Mouse (Mus musculus): ENCODE measurements around the gene Dnmt3a. TPM values are rescaled to one million over a fixed set of nuclear protein-coding genes. Genes with fewer than 3 reads are reported as not detected.

Gene Dnmt3a
- 21.2 and 23.4 TPM in 2 replicates for total RNA-seq (2012; rRNA removed)
- 15.4 and 15.5 TPM in 2 replicates for total RNA-seq (2014; rRNA removed)
- 61.5 TPM in 2 replicates for polyA plus RNA-seq (2012; ENCODE audit: insufficient read length, low read depth)

DNA sequence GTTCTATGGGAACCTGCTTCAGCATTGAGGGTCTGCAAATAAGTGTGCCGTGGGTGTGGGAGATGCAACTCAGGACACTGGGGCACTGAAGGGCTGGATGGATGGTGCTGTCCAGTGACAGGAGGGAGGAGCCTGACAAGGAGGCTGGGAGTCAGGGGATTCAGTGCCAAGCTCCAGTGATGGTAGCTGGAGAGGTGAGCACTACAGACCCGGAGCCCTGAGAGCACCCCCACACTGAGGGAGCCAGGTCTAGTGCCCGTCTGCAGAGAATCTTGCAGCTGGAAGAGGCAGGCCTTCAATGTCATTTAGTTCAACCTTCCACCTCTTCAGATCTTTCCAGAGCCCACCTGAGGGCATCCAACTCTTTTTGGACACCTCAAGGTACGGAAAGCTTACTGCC lies at the start of gene Dnmt3a:
Gene Dnmt3a (plus strand): TSS at position 156 of the 400 bp plus-strand sequence.
- Histone ChIP-seq H3K27me3 (replicated peaks) (peaks cover 8% of the 10 kb centered on the region), H3K27ac (ENCODE audit: insufficient read depth, low read depth) (no peak within 1 kb of the TSS; the same call in 1 of the 2 replicates), H3K9ac (ENCODE audit: insufficient read depth, low read depth) (peak within 1 kb of the TSS; percentile 88), H3K4me1 (ENCODE audit: control insufficient read depth in 1 of 2, insufficient read depth in 2 of 2) (peaks cover 14 to 41% of the 10 kb centered on the region in 2 experiments), H3K4me2 (ENCODE audit: insufficient read depth, low read depth, poor library complexity, severe bottlenecking) (peak within 1 kb of the TSS; percentile 44), H3K36me3 (replicated peaks in 1 of 2; ENCODE audit: control insufficient read depth in 1 of 2, insufficient read depth in 1 of 2, low read length in 1 of 2) (peaks cover 0 to 13% of the 10 kb centered on the region in 2 experiments), H3K9me3 (replicated peaks; ENCODE audit: low read length) (no peaks in the 10 kb centered on the region), H3K4me3 (replicated peaks in 1 of 3; ENCODE audit: low read depth in 2 of 3, low read length in 2 of 3, poor library complexity in 1 of 3) (peak within 1 kb of the TSS; percentile 42 to 81 (median 70)), H3K79me2 (replicated peaks; ENCODE audit: control insufficient read depth, extremely low read depth, insufficient read depth, poor library complexity, severe bottlenecking) (no peaks in the 10 kb centered on the region; the same call in 1 of the 2 replicates)
- no peak for TF ChIP-seq ZC3H11A (IDR thresholded peaks at IDR 0.05; ENCODE audit: low read depth, low read length)
- no peak for TF ChIP-seq MAZ (IDR thresholded peaks at IDR 0.05; ENCODE audit: low read depth, low read length)
- no peak for TF ChIP-seq CTCF (conservative IDR thresholded peaks at IDR 0.05 in 1 of 2, IDR thresholded peaks at IDR 0.05 in 1 of 2; ENCODE audit: low read depth in 2 of 2, low read length in 2 of 2)
- no peak for TF ChIP-seq RAD21 (IDR thresholded peaks at IDR 0.05; ENCODE audit: low read depth, low read length)
- TF ChIP-seq KAT2A (IDR thresholded peaks at IDR 0.05; ENCODE audit: insufficient replicate concordance, low read length) = no peak
- TF ChIP-seq ZNF384 (IDR thresholded peaks at IDR 0.05; ENCODE audit: low read depth, low read length) = no peak
- TF ChIP-seq PAX5 (IDR thresholded peaks at IDR 0.05; ENCODE audit: low read length) = no peak
- no peak for TF ChIP-seq JUND (conservative IDR thresholded peaks at IDR 0.05; ENCODE audit: low read depth, low read length)
- no peak for TF ChIP-seq UBTF (IDR thresholded peaks at IDR 0.05; ENCODE audit: low read depth, low read length)
- TF ChIP-seq ETS1 (conservative IDR thresholded peaks at IDR 0.05; ENCODE audit: low read depth, low read length) = no peak
- TF ChIP-seq CHD1 (IDR thresholded peaks at IDR 0.05; ENCODE audit: low read depth, low read length) = no peak
- TF ChIP-seq POLR2AphosphoS2 (IDR thresholded peaks at IDR 0.05; ENCODE audit: low read depth, low read length) = no peak
- TF ChIP-seq RCOR1 (conservative IDR thresholded peaks at IDR 0.05; ENCODE audit: low read depth, low read length) = no peak
- TF ChIP-seq MYC (IDR thresholded peaks at IDR 0.05; ENCODE audit: low read depth, low read length) = no peak
- dilution Hi-C loops (cut with MboI; ENCODE audit: extremely low pct_ligation_motif_present, extremely low pct_unique_long_range_greater_than_20kb, low sequenced_read_pairs) = no loop called here
- no peak for DNase-seq (ENCODE audit: extremely low read depth)
- in situ Hi-C loops (cut with MboI; ENCODE audit: low pct_ligation_motif_present, low pct_unique_long_range_greater_than_20kb, low sequenced_read_pairs) = no loop called here

DNA sequence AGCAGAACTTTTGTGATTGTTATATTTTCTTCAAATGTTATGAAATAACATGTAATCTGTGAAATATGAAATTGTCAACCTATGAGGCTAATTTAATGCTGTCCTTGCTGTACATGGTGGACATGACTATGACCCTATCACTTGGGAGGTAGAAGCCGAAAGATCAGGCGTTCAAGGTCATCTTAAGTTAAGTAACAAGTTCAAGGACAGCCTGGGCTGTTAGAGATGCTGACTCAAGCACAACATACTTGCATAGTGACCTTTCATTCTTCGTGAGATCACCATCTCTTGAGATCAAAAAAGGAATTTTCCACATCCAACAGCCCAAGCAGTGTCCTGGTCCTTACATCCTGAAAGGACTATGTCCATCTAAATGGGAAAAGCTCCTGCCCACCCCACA lies 49.6 kb upstream of the Dnmt3a start:
- H3K36me3 ChIP-seq (replicated peaks in 1 of 2; ENCODE audit: control insufficient read depth in 1 of 2, insufficient read depth in 1 of 2, low read length in 1 of 2) = peaks cover 0 to 8% of the 10 kb centered on the region in 2 experiments
- H3K9ac ChIP-seq (ENCODE audit: insufficient read depth, low read depth) = no peak overlapping the region
- DNase-seq (ENCODE audit: extremely low read depth) = no peak
- peaks cover 12 to 40% of the 10 kb centered on the region in 2 experiments for H3K4me1 ChIP-seq (ENCODE audit: control insufficient read depth in 1 of 2, insufficient read depth in 2 of 2)
- no peaks in the 10 kb centered on the region for H3K9me3 ChIP-seq (replicated peaks; ENCODE audit: low read length)
- dilution Hi-C loops (cut with MboI; ENCODE audit: extremely low pct_ligation_motif_present, extremely low pct_unique_long_range_greater_than_20kb, low sequenced_read_pairs) = no loop called here
- H3K79me2 ChIP-seq (replicated peaks; ENCODE audit: control insufficient read depth, extremely low read depth, insufficient read depth, poor library complexity, severe bottlenecking) = no peaks in the 10 kb centered on the region
- H3K4me3 ChIP-seq (replicated peaks in 1 of 3; ENCODE audit: low read depth in 2 of 3, low read length in 2 of 3, poor library complexity in 1 of 3) = no peak overlapping the region
- no peak for TF ChIP-seq KAT2A (IDR thresholded peaks at IDR 0.05; ENCODE audit: insufficient replicate concordance, low read length)
- TF ChIP-seq PAX5 (IDR thresholded peaks at IDR 0.05; ENCODE audit: low read length) = no peak
- TF ChIP-seq ZMIZ1 (IDR thresholded peaks at IDR 0.05; ENCODE audit: low read depth, low read length) = no peak
- no peak for TF ChIP-seq CHD1 (IDR thresholded peaks at IDR 0.05; ENCODE audit: low read depth, low read length)
- no peak for TF ChIP-seq SIN3A (IDR thresholded peaks at IDR 0.05; ENCODE audit: low read length)
- no peak for TF ChIP-seq MAFK (IDR thresholded peaks at IDR 0.05; ENCODE audit: insufficient replicate concordance, low read length)
- no peak for TF ChIP-seq POLR2A (IDR thresholded peaks at IDR 0.05; ENCODE audit: low read depth, low read length)
- no peaks in the 10 kb centered on the region for H3K27me3 ChIP-seq (replicated peaks)
- H3K4me2 ChIP-seq (ENCODE audit: insufficient read depth, low read depth, poor library complexity, severe bottlenecking) = no peak overlapping the region
- no peak overlapping the region for H3K27ac ChIP-seq (ENCODE audit: insufficient read depth, low read depth)
- in situ Hi-C loops (cut with MboI; ENCODE audit: low pct_ligation_motif_present, low pct_unique_long_range_greater_than_20kb, low sequenced_read_pairs) = no loop called here

Data from CH12.LX (cell line).